Mouse (Mus musculus) thymus, adult 18-20 months (tissue): ENCODE data around the gene Olfr1079.
"Not testable (repeated sequence)": the region's sequence is repeated elsewhere in the genome, so short reads cannot be mapped to it uniquely, and the experiment has no call there.

ENCODE experiments used
- DNase-seq, 2 experiments: peaks; one replicate each; pipeline ENCODE4 v3.0.0; 2022; ENCODE audit warnings: mixed read lengths in 2 of 2

Olfr1079 gene

GRCm38 (mm10) chr2:86542380-86542779 lies at the start of gene Olfr1079:
TSS of gene Olfr1079 (minus strand) at chr2:86542480.
- no peak for DNase-seq

- not testable (repeated sequence) for DNase-seq
Measured at GRCm38 (mm10) chr2:86558135-86558534, 15.9 kb upstream of the Olfr1079 start, which contains the start of gene Olfr1080. TSS of gene Olfr1080 (minus strand) at chr2:86558235.

- no peak for DNase-seq
Measured at GRCm38 (mm10) chr2:86530991-86531390, 11.3 kb downstream of the Olfr1079 start.

GRCm38 (mm10) chr2:86508161-86508560 lies 34.1 kb downstream of the Olfr1079 start, which contains the start of gene Olfr1076:
TSS of gene Olfr1076 (plus strand) at chr2:86508461.
- DNase-seq, result no peak

GRCm38 (mm10) chr2:86487286-86487685 lies 55.0 kb downstream of the Olfr1079 start, which contains the start of gene Olfr228:
TSS of gene Olfr228 (minus strand) at chr2:86487386.
- no peak for DNase-seq
